14 mouse cellular contexts compared by ENCODE assay signal in genomic region chr14:75222386-75222785, GRCm38 (mm10).
DNase-seq lines count a peak whose midpoint lies in the region.
"Had no signal": no experiment of that assay in that cellular context is flagged by ENCODE, and none has a peak within 500 bp of the region (broad histone marks: within the 10 kb centered on the region; RNA-seq: fewer than 3 reads in every experiment).

No protein-coding gene starts in this region.

- DNase-seq in kidney, adult 11 months: peak; percentile 8
- DNase-seq in kidney, postnatal 25 days: no peak
- peak; percentile 32 to 54 for DNase-seq in lung, adult 18-20 months
- no peak for DNase-seq in lung, postnatal 4 days
- peak; percentile 24 for DNase-seq in lung, postnatal 25 days (ENCODE audit: low spot score)
- DNase-seq in retina, embryonic 14.5 days (ENCODE audit: low spot score): no peak
- DNase-seq: adrenal gland, adult 8-10 months; adrenal gland, postnatal 25 days; cerebellum, adult 18-20 months; cerebellum, adult 9-10 months; cerebellum, postnatal 14 days; gastrocnemius, postnatal 10 days; gastrocnemius, postnatal 36 days; heart, adult 2 months had no signal

Comparison
In these comparisons a context has a peak if more than half of its experiments do, and no peak if none do; other contexts are left out.
1. DNase-seq: peak in kidney, adult 11 months (single experiment), lung, adult 18-20 months (2 of 2) and lung, postnatal 25 days (single experiment); none in kidney, postnatal 25 days (0 of 2), lung, postnatal 4 days (0 of 2) and retina, embryonic 14.5 days (single experiment).